Mouse (Mus musculus) gastrocnemius, adult 18-20 months (tissue): ENCODE data around the gene Kri1. TPM values are rescaled to one million over a fixed set of nuclear protein-coding genes. Genes with fewer than 3 reads are reported as not detected.

Experiments used
- total RNA-seq, 2 experiments: library from RNA; stranded (reverse); gene quantifications; 2 replicates each; pipeline ENCODE4 v1.2.3; 2021

Gene Kri1
- total RNA-seq, 2 experiments from 2014 or later: 8.0 to 9.3 TPM

Other genes starting within 250 kb of the Kri1 start
- gene Zglp1, start 220.9 kb downstream of the Kri1 start, total RNA-seq: not detected
- under 1 TPM; 0.17 to 0.34 TPM for gene Gm49373, start 214.9 kb downstream of the Kri1 start, total RNA-seq
- gene Fdx1l, start 214.4 kb downstream of the Kri1 start, total RNA-seq: 10 to 100 TPM; 46.9 to 48.4 TPM
- gene Gm38431, start 196.0 kb downstream of the Kri1 start, total RNA-seq: under 1 TPM; 0.43 to 0.64 TPM
- gene Raver1, start 196.0 kb downstream of the Kri1 start, total RNA-seq: 10 to 100 TPM; 16.8 to 20.2 TPM
- 1 to 10 TPM; 5.0 to 6.1 TPM for gene Tyk2, start 156.7 kb downstream of the Kri1 start, total RNA-seq
- gene Cdc37, start 138.0 kb downstream of the Kri1 start, total RNA-seq: 100 to 1,000 TPM; 128 to 140 TPM
- 10 to 100 TPM; 45.0 to 52.4 TPM for gene Pde4a, start 122.3 kb downstream of the Kri1 start, total RNA-seq
- gene Keap1, start 48.6 kb downstream of the Kri1 start, total RNA-seq: 10 to 100 TPM; 50.8 to 51.5 TPM
- gene S1pr5, start 39.5 kb downstream of the Kri1 start, total RNA-seq: under 1 TPM; 0.09 to 0.12 TPM
- 10 to 100 TPM; 64.7 to 67.6 TPM for gene Atg4d, start 22.7 kb downstream of the Kri1 start, total RNA-seq
- gene Cdkn2d, start 3.4 kb upstream of the Kri1 start, total RNA-seq: 1 to 10 TPM; 8.0 to 8.3 TPM
- not detected for gene Ap1m2, start 24.4 kb upstream of the Kri1 start, total RNA-seq
- gene Slc44a2, start 32.7 kb upstream of the Kri1 start, total RNA-seq: 100 to 1,000 TPM; 159 to 162 TPM
- 10 to 100 TPM; 17.3 to 22.2 TPM for gene Ilf3, start 79.9 kb upstream of the Kri1 start, total RNA-seq
- 1 to 10 TPM; 5.8 to 6.3 TPM for gene Qtrt1, start 123.9 kb upstream of the Kri1 start, total RNA-seq
- 10 to 100 TPM; 37.0 to 38.6 TPM for gene Dnm2, start 136.9 kb upstream of the Kri1 start, total RNA-seq
- gene Tmed1, start 222.3 kb upstream of the Kri1 start, total RNA-seq: 10 to 100 TPM; 31.6 to 32.7 TPM
- under 1 TPM; 0.30 to 0.50 TPM for gene AB124611, start 238.2 kb upstream of the Kri1 start, total RNA-seq